Mouse (Mus musculus): ENCODE results near the gene Gm28845. TPM values are rescaled to one million over a fixed set of nuclear protein-coding genes. Genes with fewer than 3 reads are reported as not detected.
"Not testable (repeated sequence)": the region's sequence is repeated elsewhere in the genome, so short reads cannot be mapped to it uniquely, and the experiment has no call there.

The Gm28845 gene
- polyA plus RNA-seq, 1 experiment from 2014 or later, result not detected

- Histone ChIP-seq H3K27me3 (ENCODE audit: insufficient read depth, low read length) (no peaks in the 10 kb centered on the region), H3K9me3 (ENCODE audit: low read length) (no peaks in the 10 kb centered on the region), H3K4me3 (ENCODE audit: low read depth, low read length) (no peak overlapping the region), H3K36me3 (replicated peaks; ENCODE audit: insufficient read depth, low read length) (no peaks in the 10 kb centered on the region), H3K4me2 (ENCODE audit: low read depth, low read length) (no peak overlapping the region), H3K27ac (ENCODE audit: low read depth) (no peak overlapping the region), H3K4me1 (ENCODE audit: insufficient read depth) (no peaks in the 10 kb centered on the region), H3K9ac (replicated peaks) (no peak overlapping the region)
- TF ChIP-seq CTCF (IDR thresholded peaks at IDR 0.05; ENCODE audit: low read depth) (no peak), EP300 (IDR thresholded peaks at IDR 0.05; ENCODE audit: low read depth) (no peak)
- WGBS (ENCODE audit: insufficient replicate concordance), result 81% methylated on average over 15 of the region's 15 CpGs
- DNase-seq, result no peak
- ATAC-seq, result no peak
Measured at GRCm38 (mm10) chr1:65064201-65064600, 55.2 kb downstream of the Gm28845 start.

- H3K4me2 ChIP-seq (ENCODE audit: low read depth, low read length), result no peak within 1 kb of the TSS
- H3K4me1 ChIP-seq (ENCODE audit: insufficient read depth), result no peaks in the 10 kb centered on the region
- no peak within 1 kb of the TSS for H3K27ac ChIP-seq (ENCODE audit: low read depth)
- H3K27me3 ChIP-seq (ENCODE audit: insufficient read depth, low read length), result no peaks in the 10 kb centered on the region
- 74% methylated on average over 8 of the region's 8 CpGs for WGBS (ENCODE audit: insufficient replicate concordance)
- ATAC-seq, result no peak
- no peak for TF ChIP-seq CTCF (IDR thresholded peaks at IDR 0.05; ENCODE audit: low read depth)
- TF ChIP-seq EP300 (IDR thresholded peaks at IDR 0.05; ENCODE audit: low read depth), result no peak
- H3K9ac ChIP-seq (replicated peaks), result no peak within 1 kb of the TSS
- no peaks in the 10 kb centered on the region for H3K36me3 ChIP-seq (replicated peaks; ENCODE audit: insufficient read depth, low read length)
- DNase-seq, result no peak
- H3K9me3 ChIP-seq (ENCODE audit: low read length), result no peaks in the 10 kb centered on the region
- no peak within 1 kb of the TSS for H3K4me3 ChIP-seq (ENCODE audit: low read depth, low read length)
Measured at GRCm38 (mm10) chr1:65063352-65063751, 56.0 kb downstream of the Gm28845 start, which contains the start of gene Crygd. Gene Crygd, minus strand, starts transcription at chr1:65063452.

- no peak for TF ChIP-seq EP300 (IDR thresholded peaks at IDR 0.05; ENCODE audit: low read depth)
- Histone ChIP-seq H3K4me1 (ENCODE audit: insufficient read depth) (no peaks in the 10 kb centered on the region), H3K9me3 (ENCODE audit: low read length) (no peaks in the 10 kb centered on the region), H3K9ac (replicated peaks) (no peak overlapping the region), H3K27ac (ENCODE audit: low read depth) (no peak overlapping the region), H3K4me2 (ENCODE audit: low read depth, low read length) (no peak overlapping the region), H3K4me3 (ENCODE audit: low read depth, low read length) (no peak overlapping the region), H3K27me3 (ENCODE audit: insufficient read depth, low read length) (no peaks in the 10 kb centered on the region), H3K36me3 (replicated peaks; ENCODE audit: insufficient read depth, low read length) (no peaks in the 10 kb centered on the region)
- DNase-seq, result no peak
- ATAC-seq, result no peak
- 39% methylated on average over 2 of the region's 2 CpGs for WGBS (ENCODE audit: insufficient replicate concordance)
Measured at GRCm38 (mm10) chr1:65052140-65052539, 67.2 kb downstream of the Gm28845 start.

DNA sequence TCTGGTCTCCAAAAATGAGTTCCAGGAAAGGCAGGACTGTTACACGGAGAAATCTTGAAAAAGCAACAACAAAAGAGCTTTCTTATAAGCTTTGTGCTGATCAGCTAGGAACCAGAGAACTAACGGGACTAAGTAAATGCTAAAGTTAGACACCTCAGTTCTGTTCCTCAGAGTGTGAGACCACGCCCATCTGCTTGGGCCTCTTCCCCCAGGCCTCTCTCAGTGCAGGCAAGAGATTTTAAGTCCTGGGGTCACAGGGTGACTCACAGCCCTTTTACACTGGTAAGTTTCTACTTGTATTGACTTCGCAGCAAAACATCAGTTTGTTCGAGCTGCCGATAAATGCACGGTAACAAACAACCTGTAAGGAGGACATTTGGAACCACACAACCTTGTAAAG lies 67.7 kb downstream of the Gm28845 start:
- ATAC-seq, result no peak
- Histone ChIP-seq H3K36me3 (replicated peaks; ENCODE audit: insufficient read depth, low read length) (no peaks in the 10 kb centered on the region), H3K27me3 (ENCODE audit: insufficient read depth, low read length) (no peaks in the 10 kb centered on the region), H3K9ac (replicated peaks) (no peak overlapping the region), H3K27ac (ENCODE audit: low read depth) (no peak overlapping the region), H3K4me1 (ENCODE audit: insufficient read depth) (no peaks in the 10 kb centered on the region), H3K9me3 (ENCODE audit: low read length) (no peaks in the 10 kb centered on the region), H3K4me3 (ENCODE audit: low read depth, low read length) (no peak overlapping the region), H3K4me2 (ENCODE audit: low read depth, low read length) (no peak overlapping the region)
- no peak for DNase-seq
- 75% methylated on average over 7 of the region's 7 CpGs for WGBS (ENCODE audit: insufficient replicate concordance)
- TF ChIP-seq CTCF (IDR thresholded peaks at IDR 0.05; ENCODE audit: low read depth) (no peak), EP300 (IDR thresholded peaks at IDR 0.05; ENCODE audit: low read depth) (no peak)

DNA sequence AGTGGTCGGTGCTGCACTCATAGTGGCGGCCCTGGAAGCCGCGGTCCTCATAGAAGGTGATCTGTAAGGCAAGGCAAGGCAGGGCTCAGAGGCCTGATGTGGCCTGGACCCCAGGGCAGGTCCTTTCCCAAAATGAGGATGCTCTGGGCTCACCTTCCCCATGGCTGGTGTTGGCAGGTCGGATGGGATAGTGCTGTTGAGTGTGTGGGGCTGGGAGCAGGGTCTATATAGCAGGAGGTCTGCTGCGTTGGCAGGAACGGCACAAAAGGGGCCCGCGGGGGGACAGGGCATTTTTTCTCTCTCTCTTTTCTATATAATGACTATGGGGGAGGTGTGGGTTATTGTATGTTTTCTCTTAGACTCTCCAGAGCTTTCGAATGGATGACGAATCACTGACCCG lies 68.4 kb downstream of the Gm28845 start, which contains the start of gene Cryge:
Gene Cryge (minus strand): TSS at position 198 of the 400 bp plus-strand sequence.
- H3K27ac ChIP-seq (ENCODE audit: low read depth); H3K4me2 ChIP-seq (ENCODE audit: low read depth, low read length); DNase-seq; H3K9me3 ChIP-seq (ENCODE audit: low read length); H3K9ac ChIP-seq (replicated peaks); ATAC-seq; H3K4me3 ChIP-seq (ENCODE audit: low read depth, low read length); H3K27me3 ChIP-seq (ENCODE audit: insufficient read depth, low read length); H3K4me1 ChIP-seq (ENCODE audit: insufficient read depth); H3K36me3 ChIP-seq (replicated peaks; ENCODE audit: insufficient read depth, low read length): not testable (repeated sequence)
- 76% methylated on average over 8 of the region's 12 CpGs for WGBS (ENCODE audit: insufficient replicate concordance)

Other genes starting within 250 kb of the Gm28845 start
- 1.1 and 1.4 TPM in 2 replicates for gene Plekhm3, start 162.7 kb downstream of the Gm28845 start, polyA plus RNA-seq (2015; fragmentation: Nextera tagmentation; extraction: Ambion mirVana)
- gene Akr1cl, start 86.8 kb downstream of the Gm28845 start, polyA plus RNA-seq (2015; fragmentation: Nextera tagmentation; extraction: Ambion mirVana), result not detected in 2 replicates
- gene Cryge, start 68.4 kb downstream of the Gm28845 start, polyA plus RNA-seq (2015; fragmentation: Nextera tagmentation; extraction: Ambion mirVana), result not detected in 2 replicates
- not detected in 2 replicates for gene Crygd, start 56.1 kb downstream of the Gm28845 start, polyA plus RNA-seq (2015; fragmentation: Nextera tagmentation; extraction: Ambion mirVana)
- not detected in 2 replicates for gene Crygc, start 45.9 kb downstream of the Gm28845 start, polyA plus RNA-seq (2015; fragmentation: Nextera tagmentation; extraction: Ambion mirVana)
- not detected in 2 replicates for gene Crygb, start 37.3 kb downstream of the Gm28845 start, polyA plus RNA-seq (2015; fragmentation: Nextera tagmentation; extraction: Ambion mirVana)
- gene Cryga, start 16.2 kb downstream of the Gm28845 start, polyA plus RNA-seq (2015; fragmentation: Nextera tagmentation; extraction: Ambion mirVana), result not detected in 2 replicates
- 0.12 and 0.19 TPM in 2 replicates for gene D630023F18Rik, start 3.7 kb upstream of the Gm28845 start, polyA plus RNA-seq (2015; fragmentation: Nextera tagmentation; extraction: Ambion mirVana)
- gene Idh1, start 66.9 kb upstream of the Gm28845 start, polyA plus RNA-seq (2015; fragmentation: Nextera tagmentation; extraction: Ambion mirVana), result 120 and 121 TPM in 2 replicates
- 3.4 and 3.6 TPM in 2 replicates for gene Pikfyve, start 67.1 kb upstream of the Gm28845 start, polyA plus RNA-seq (2015; fragmentation: Nextera tagmentation; extraction: Ambion mirVana)
- 0.06 and 0.07 TPM in 2 replicates for gene Pth2r, start 162.5 kb upstream of the Gm28845 start, polyA plus RNA-seq (2015; fragmentation: Nextera tagmentation; extraction: Ambion mirVana)